Mouse (Mus musculus): ENCODE measurements at regions not wholly inside any gene's neighbourhood (a gene's known extent, or its start where the extent isn't known, plus 50 kb on each side); places are given as distances from the start of the nearest gene placed in this dataset.

- DNase-seq (ENCODE audit: low spot score): no peak
Measured at GRCm38 (mm10) chr7:73319004-73319403, 56.3 kb upstream of the Rgma start.

- no peak for DNase-seq (ENCODE audit: low spot score)
Measured at GRCm38 (mm10) chr7:73319994-73320393, 55.3 kb upstream of the Rgma start.

GRCm38 (mm10) chr7:73322466-73323151 lies 52.7 kb upstream of the Rgma start:
- no peak for DNase-seq (ENCODE audit: low spot score)

GRCm38 (mm10) chr7:73323556-73323955 lies 51.8 kb upstream of the Rgma start:
- DNase-seq (ENCODE audit: low spot score): no peak

- no peak for DNase-seq (ENCODE audit: low spot score)
Measured at GRCm38 (mm10) chr7:73325503-73325902, 49.8 kb upstream of the Rgma start.
